Comparison of ENCODE assay signal across 10 mouse cellular contexts in the genomic region with DNA sequence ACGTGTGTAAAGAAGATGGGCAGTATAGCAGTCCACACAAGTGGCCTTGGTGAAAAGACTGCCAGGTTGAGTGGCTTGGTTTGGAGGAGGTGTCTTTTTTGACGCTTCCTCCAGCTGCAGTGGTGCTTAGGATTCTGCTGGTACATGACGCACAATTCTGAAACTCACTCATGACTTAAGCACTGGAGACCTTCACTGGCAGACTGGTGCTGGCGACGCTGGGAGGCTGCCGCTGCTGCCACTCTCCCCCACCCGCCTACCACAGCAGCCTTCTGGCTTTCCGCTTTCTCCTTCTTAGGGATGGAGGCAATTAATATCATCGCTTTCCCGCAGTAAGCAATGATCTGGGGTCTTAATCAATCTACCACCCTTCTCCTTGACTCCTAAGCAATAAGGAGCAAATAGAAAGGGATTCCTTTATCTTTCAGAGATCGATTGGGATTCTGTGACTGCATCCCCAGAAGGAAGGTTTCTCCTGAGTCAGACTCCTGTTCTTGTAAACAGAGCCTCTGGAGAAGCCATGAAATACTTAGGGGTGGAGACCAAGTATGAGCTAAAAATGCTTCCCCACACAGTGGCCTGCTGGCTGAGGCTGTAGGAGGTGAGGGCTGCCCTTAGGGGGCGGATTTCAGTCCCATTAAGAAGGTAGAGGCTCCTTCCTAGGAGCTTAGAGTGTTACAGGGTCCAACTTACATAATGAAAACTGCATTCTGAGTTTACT. TPM values are rescaled to one million over a fixed set of nuclear protein-coding genes. Genes with fewer than 3 reads are reported as not detected.
DNase-seq lines count a peak whose midpoint lies in the region; ATAC-seq and TF ChIP-seq lines count a peak whose summit lies in the region.
"Had no signal": no experiment of that assay in that cellular context is flagged by ENCODE, and none has a peak within 500 bp of the region (broad histone marks: within the 10 kb centered on the region; RNA-seq: fewer than 3 reads in every experiment).

No protein-coding gene starts in this region.

- H3K4me1 ChIP-seq in limb, embryonic 14.5 days (ENCODE audit: control insufficient read depth, insufficient read depth, low read length) = peaks cover 20% of the 10 kb centered on the region

- H3K4me3 ChIP-seq in limb, embryonic 14.5 days (replicated peaks; ENCODE audit: low read length) = no peak overlapping the region
- H3K4me3 ChIP-seq: erythroblast, embryonic 14.5 days had no signal

- H3K4me2 ChIP-seq in limb, embryonic 14.5 days (replicated peaks; ENCODE audit: low read depth, low read length, severe bottlenecking) = no peak overlapping the region

- peak; percentile 12; the same call in 1 of the 2 replicates for TF ChIP-seq CTCF in brain, embryonic 14.5 days (IDR thresholded peaks at IDR 0.05; ENCODE audit: borderline replicate concordance, extremely low read depth, insufficient read depth, insufficient read length)

- 34% methylated on average over 12 of the region's 12 CpGs for WGBS in limb, embryonic 14.5 days

- ATAC-seq in limb, embryonic 14.5 days (ENCODE audit: low FRiP score, low read depth) = no peak

- no peaks in the 10 kb centered on the region for H3K27me3 ChIP-seq in limb, embryonic 14.5 days (ENCODE audit: control insufficient read depth, insufficient read depth, low read length)

- peak overlapping the region; percentile 43; the same call in 1 of the 2 replicates for H3K27ac ChIP-seq in limb, embryonic 14.5 days (replicated peaks; ENCODE audit: low read depth, low read length)

- peaks cover 22% of the 10 kb centered on the region for H3K36me3 ChIP-seq in limb, embryonic 14.5 days (ENCODE audit: control insufficient read depth, insufficient read depth, low read length)

- DNase-seq in embryo, embryonic 10 days (ENCODE audit: low spot score) = peak; percentile 49
- DNase-seq in embryo, embryonic 9.5 days (ENCODE audit: extremely low spot score) = no peak
- DNase-seq in left cerebral cortex, postnatal 25 days (ENCODE audit: low spot score in 2 of 2) = peak; percentile 15 to 43
- DNase-seq in left cerebral cortex, postnatal 4 days = no peak
- no peak for DNase-seq in brain, embryonic 14.5 days (ENCODE audit: low read depth)
- DNase-seq in limb, embryonic 14.5 days (ENCODE audit: low spot score) = no peak
- no peak for DNase-seq in urinary bladder, postnatal 4 days (ENCODE audit: low spot score in 2 of 2)
- DNase-seq in layer of hippocampus, adult 18-20 months (ENCODE audit: low spot score in 2 of 2) = no peak
- DNase-seq: heart, postnatal 4 days had no signal

- H3K9me3 ChIP-seq in limb, embryonic 14.5 days (ENCODE audit: control insufficient read depth, low read length) = no peaks in the 10 kb centered on the region

- intact Hi-C loops in left cerebral cortex, postnatal 25 days (cut with DNase I) = no loop called here
- intact Hi-C loops in left cerebral cortex, postnatal 4 days (cut with DNase I) = no loop called here

- no peak overlapping the region for H3K9ac ChIP-seq in limb, embryonic 14.5 days (ENCODE audit: low read depth, low read length, severe bottlenecking)

- no peak for TF ChIP-seq POLR2A in brain, embryonic 14.5 days (IDR thresholded peaks at IDR 0.05; ENCODE audit: borderline replicate concordance, extremely low read depth, insufficient read depth, insufficient read length, poor library complexity, severe bottlenecking)
- TF ChIP-seq POLR2A in limb, embryonic 14.5 days (IDR thresholded peaks at IDR 0.05; ENCODE audit: borderline replicate concordance, extremely low read depth, insufficient read depth, insufficient read length) = no peak

RNA-seq across cellular contexts. Expression of a gene that starts 22.5 kb away (rescaled TPM):
- under 1 TPM; 0.16 to 0.41 TPM for total RNA-seq in left cerebral cortex, postnatal 25 days (2021)
- total RNA-seq in left cerebral cortex, postnatal 4 days (2021) = under 1 TPM; 0.16 to 0.64 TPM
- polyA plus RNA-seq in brain, embryonic 14.5 days (2012; rRNA removed) = 0.37 and 0.51 TPM in 2 replicates
- 1.3 and 1.7 TPM in 2 replicates for polyA plus RNA-seq in limb, embryonic 14.5 days (2012; rRNA removed)
- 0.18 and 0.58 TPM in 2 replicates for polyA plus RNA-seq in limb, embryonic 14.5 days (2014; fragmentation: Nextera tagmentation; extraction: Ambion mirVana)
- not detected for total RNA-seq in layer of hippocampus, adult 18-20 months (2021)

RNA-seq across cellular contexts. Expression of a gene that starts 51.3 kb away (rescaled TPM):
- total RNA-seq in left cerebral cortex, postnatal 25 days (2021) = 10 to 100 TPM; 21.6 to 32.3 TPM
- 10 to 100 TPM; 24.3 to 34.9 TPM for total RNA-seq in left cerebral cortex, postnatal 4 days (2021)
- polyA plus RNA-seq in brain, embryonic 14.5 days (2012; rRNA removed) = 7.3 and 7.5 TPM in 2 replicates
- 10.0 and 12.2 TPM in 2 replicates for polyA plus RNA-seq in limb, embryonic 14.5 days (2012; rRNA removed)
- polyA plus RNA-seq in limb, embryonic 14.5 days (2014; fragmentation: Nextera tagmentation; extraction: Ambion mirVana) = 11.4 and 14.1 TPM in 2 replicates
- total RNA-seq in layer of hippocampus, adult 18-20 months (2021) = 10 to 100 TPM; 27.3 to 27.7 TPM

RNA-seq across cellular contexts. Expression of a gene that starts 51.8 kb away (rescaled TPM):
- 1 to 10 TPM; 4.8 to 9.0 TPM for total RNA-seq in left cerebral cortex, postnatal 25 days (2021)
- 10 to 100 TPM in 1 of 2 experiments, 1 to 10 TPM in 1; 6.5 to 14.2 TPM for total RNA-seq in left cerebral cortex, postnatal 4 days (2021)
- polyA plus RNA-seq in brain, embryonic 14.5 days (2012; rRNA removed) = 6.9 and 8.8 TPM in 2 replicates
- polyA plus RNA-seq in limb, embryonic 14.5 days (2012; rRNA removed) = 8.4 and 11.4 TPM in 2 replicates
- not detected in 2 replicates for polyA plus RNA-seq in limb, embryonic 14.5 days (2014; fragmentation: Nextera tagmentation; extraction: Ambion mirVana)
- 1 to 10 TPM; 3.3 to 4.7 TPM for total RNA-seq in layer of hippocampus, adult 18-20 months (2021)
- polyA plus RNA-seq: erythroblast, embryonic 14.5 days had no signal

Comparison
In these comparisons a context has a peak if more than half of its experiments do, and no peak if none do; other contexts are left out.
1. DNase-seq: peak in embryo, embryonic 10 days (single experiment) and left cerebral cortex, postnatal 25 days (2 of 2); none in embryo, embryonic 9.5 days (single experiment), left cerebral cortex, postnatal 4 days (single experiment), brain, embryonic 14.5 days (single experiment), limb, embryonic 14.5 days (single experiment), urinary bladder, postnatal 4 days (0 of 2) and layer of hippocampus, adult 18-20 months (0 of 2).